Mouse (Mus musculus) MEL (cell line): ENCODE data around the gene Edem2. TPM values are rescaled to one million over a fixed set of nuclear protein-coding genes. Genes with fewer than 3 reads are reported as not detected.
A peak's percentile ranks its signal among the peaks of the same experiment; 100 is the strongest.

Experiments used
- DNase-seq: peaks from one replicate; pipeline ENCODE4 v3.0.0; 2011; ENCODE audit warnings: low read depth, low spot score
- H3K27ac ChIP-seq: 2 replicates; pipeline ENCODE4 v1.5.1; 2012; ENCODE audit warnings: low read depth, mild to moderate bottlenecking, control low read depth, low read length, moderate library complexity; ENCODE audit not compliant: control insufficient read depth
- H3K27me3 ChIP-seq, 2 experiments: fragments of 150-350 bp in 1 of 2; sonication (generic) in 1 of 2; 2 replicates each; pipeline ENCODE4 v1.6.1; 2012; ENCODE audit warnings: low read length in 2 of 2, mild to moderate bottlenecking in 2 of 2, improper control_type of control experiment in 1 of 2, moderate library complexity in 1 of 2; ENCODE audit not compliant: insufficient read depth in 2 of 2, control insufficient read depth in 1 of 2
- H3K36me3 ChIP-seq, 2 experiments: 2 replicates each; pipeline ENCODE4 v1.6.1; 2012 to 2014; ENCODE audit warnings: low read length in 2 of 2, improper control_type of control experiment in 1 of 2, inconsistent platforms in 1 of 2, mild to moderate bottlenecking in 1 of 2; ENCODE audit not compliant: insufficient read depth in 2 of 2, control insufficient read depth in 1 of 2
- H3K4me1 ChIP-seq, 2 experiments: fragments of 150-350 bp in 1 of 2; sonication (generic) in 1 of 2; 2 replicates each; pipeline ENCODE4 v1.6.1; 2012; ENCODE audit warnings: low read length in 2 of 2, improper control_type of control experiment in 1 of 2, mild to moderate bottlenecking in 1 of 2; ENCODE audit not compliant: insufficient read depth in 2 of 2, control insufficient read depth in 1 of 2
- H3K4me3 ChIP-seq, 2 experiments: fragments of 150-350 bp in 1 of 2; sonication (generic) in 1 of 2; 2 replicates each; pipeline ENCODE4 v1.5.1; 2012; ENCODE audit warnings: low read depth in 2 of 2, low read length in 2 of 2, mild to moderate bottlenecking in 2 of 2, moderate library complexity in 2 of 2, control low read depth in 1 of 2, improper control_type of control experiment in 1 of 2; ENCODE audit not compliant: control insufficient read depth in 1 of 2, insufficient read depth in 1 of 2
- H3K79me2 ChIP-seq: 2 replicates; pipeline ENCODE4 v1.6.1; 2012; ENCODE audit warnings: mild to moderate bottlenecking, low read length, moderate library complexity; ENCODE audit not compliant: control insufficient read depth, poor library complexity, insufficient read depth
- H3K9ac ChIP-seq: 2 replicates; pipeline ENCODE4 v1.6.1; 2012; ENCODE audit warnings: low read depth, mild to moderate bottlenecking, control low read depth, low read length, moderate library complexity; ENCODE audit not compliant: control insufficient read depth, poor library complexity, severe bottlenecking
- H3K9me3 ChIP-seq: fragments of 150-350 bp; sonication (generic); replicated peaks from 2 replicates; pipeline ENCODE4 v1.6.1; 2012; ENCODE audit warnings: mild to moderate bottlenecking, low read length, improper control_type of control experiment, moderate library complexity; ENCODE audit not compliant: insufficient read depth
- BHLHE40 ChIP-seq: IDR thresholded peaks from 2 replicates; pipeline ENCODE4 v1.6.1; 2012; ENCODE audit warnings: low read depth, mild to moderate bottlenecking, inconsistent platforms, low read length, improper control_type of control experiment, borderline replicate concordance
- CHD1 ChIP-seq: IDR thresholded peaks from 2 replicates; pipeline ENCODE4 v1.6.1; 2012; ENCODE audit warnings: low read depth, mild to moderate bottlenecking, inconsistent platforms, low read length, improper control_type of control experiment
- E2F4 ChIP-seq: IDR thresholded peaks from 2 replicates; pipeline ENCODE4 v1.6.1; 2011; ENCODE audit warnings: low read depth, low read length, improper control_type of control experiment, borderline replicate concordance
- ELF1 ChIP-seq: IDR thresholded peaks from 2 replicates; pipeline ENCODE4 v1.6.1; 2014; ENCODE audit warnings: low read depth, mild to moderate bottlenecking, inconsistent platforms, low read length, improper control_type of control experiment, moderate library complexity
- GABPA ChIP-seq: IDR thresholded peaks from 2 replicates; pipeline ENCODE4 v1.6.1; 2012; ENCODE audit warnings: low read depth, mild to moderate bottlenecking, inconsistent platforms, low read length, improper control_type of control experiment, moderate library complexity
- GATA1 ChIP-seq: IDR thresholded peaks from 2 replicates; pipeline ENCODE4 v1.6.1; 2011; ENCODE audit warnings: low read depth, low read length, improper control_type of control experiment
- HCFC1 ChIP-seq: IDR thresholded peaks from 2 replicates; pipeline ENCODE4 v1.6.1; 2012; ENCODE audit warnings: low read depth, mild to moderate bottlenecking, inconsistent platforms, low read length, improper control_type of control experiment, moderate library complexity
- JUND ChIP-seq: IDR thresholded peaks from 2 replicates; pipeline ENCODE4 v1.6.1; 2011; ENCODE audit warnings: low read depth, mild to moderate bottlenecking, improper control_type of control experiment, low read length
- KAT2A ChIP-seq: conservative IDR thresholded peaks from 2 replicates; pipeline ENCODE4 v1.6.1; 2012; ENCODE audit warnings: low read depth, low read length, improper control_type of control experiment, inconsistent platforms
- MAX ChIP-seq: IDR thresholded peaks from 2 replicates; pipeline ENCODE4 v1.6.1; 2011; ENCODE audit warnings: low read length, improper control_type of control experiment
- MAZ ChIP-seq: IDR thresholded peaks from 2 replicates; pipeline ENCODE4 v1.6.1; 2012; ENCODE audit warnings: low read depth, mild to moderate bottlenecking, inconsistent platforms, low read length, improper control_type of control experiment
- MEF2A ChIP-seq: IDR thresholded peaks from 2 replicates; pipeline ENCODE4 v1.6.1; 2014; ENCODE audit warnings: low read depth, mild to moderate bottlenecking, inconsistent platforms, low read length, improper control_type of control experiment; ENCODE audit not compliant: poor library complexity, insufficient replicate concordance, severe bottlenecking; ENCODE audit errors: extremely low read depth
- MXI1 ChIP-seq: IDR thresholded peaks from 2 replicates; pipeline ENCODE4 v1.6.1; 2011; ENCODE audit warnings: mild to moderate bottlenecking, low read depth, low read length, improper control_type of control experiment
- MYC ChIP-seq: IDR thresholded peaks from 2 replicates; pipeline ENCODE4 v1.6.1; 2011; ENCODE audit warnings: low read depth, mild to moderate bottlenecking, low read length, improper control_type of control experiment, moderate library complexity
- NELFE ChIP-seq: IDR thresholded peaks from 2 replicates; pipeline ENCODE4 v1.6.1; 2011; ENCODE audit warnings: low read depth, low read length, improper control_type of control experiment
- NRF1 ChIP-seq: IDR thresholded peaks from 2 replicates; pipeline ENCODE4 v1.6.1; 2014; ENCODE audit warnings: low read depth, mild to moderate bottlenecking, inconsistent platforms, low read length, improper control_type of control experiment, moderate library complexity; ENCODE audit not compliant: poor library complexity, insufficient read depth, severe bottlenecking
- POLR2A ChIP-seq, 2 experiments: IDR thresholded peaks; 2 replicates each; pipeline ENCODE4 v1.6.1; 2011 to 2012; ENCODE audit warnings: low read length in 2 of 2, mild to moderate bottlenecking in 2 of 2, control low read depth in 1 of 2, improper control_type of control experiment in 1 of 2, low read depth in 1 of 2, moderate library complexity in 1 of 2; ENCODE audit not compliant: control insufficient read depth in 1 of 2, insufficient read depth in 1 of 2, poor library complexity in 1 of 2
- POLR2AphosphoS2 ChIP-seq: IDR thresholded peaks from 2 replicates; pipeline ENCODE4 v1.6.1; 2011; ENCODE audit warnings: low read length, improper control_type of control experiment
- POLR2AphosphoS5 ChIP-seq: IDR thresholded peaks from 2 replicates; pipeline ENCODE4 v1.6.1; 2012; ENCODE audit warnings: low read depth, borderline replicate concordance, mild to moderate bottlenecking, inconsistent platforms, low read length, moderate library complexity, mixed read lengths
- RCOR1 ChIP-seq: IDR thresholded peaks from 2 replicates; pipeline ENCODE4 v1.6.1; 2012; ENCODE audit warnings: low read depth, mild to moderate bottlenecking, inconsistent platforms, low read length, improper control_type of control experiment
- SIN3A ChIP-seq: IDR thresholded peaks from 2 replicates; pipeline ENCODE4 v1.6.1; 2012; ENCODE audit warnings: low read length, improper control_type of control experiment, inconsistent platforms
- SMC3 ChIP-seq: IDR thresholded peaks from 2 replicates; pipeline ENCODE4 v1.6.1; 2011; ENCODE audit warnings: low read depth, low read length, improper control_type of control experiment
- TBP ChIP-seq: IDR thresholded peaks from 2 replicates; pipeline ENCODE4 v1.8.0; 2011; ENCODE audit warnings: low read depth, low read length, improper control_type of control experiment
- TCF12 ChIP-seq: IDR thresholded peaks from 2 replicates; pipeline ENCODE4 v1.6.1; 2014; ENCODE audit warnings: low read depth, mild to moderate bottlenecking, inconsistent platforms, low read length, improper control_type of control experiment, moderate library complexity
- USF1 ChIP-seq: IDR thresholded peaks from 2 replicates; pipeline ENCODE4 v1.6.1; 2014; ENCODE audit warnings: low read depth, mild to moderate bottlenecking, inconsistent platforms, low read length, improper control_type of control experiment, moderate library complexity
- USF2 ChIP-seq, 2 experiments: IDR thresholded peaks; 2 replicates each; pipeline ENCODE4 v1.6.1; 2011 to 2012; ENCODE audit warnings: improper control_type of control experiment in 2 of 2, low read length in 2 of 2, borderline replicate concordance in 1 of 2, inconsistent platforms in 1 of 2, low read depth in 1 of 2, mild to moderate bottlenecking in 1 of 2; ENCODE audit not compliant: insufficient read depth in 1 of 2
- ZC3H11A ChIP-seq: IDR thresholded peaks from 2 replicates; pipeline ENCODE4 v1.6.1; 2012; ENCODE audit warnings: low read depth, mild to moderate bottlenecking, inconsistent platforms, low read length, improper control_type of control experiment
- ZMIZ1 ChIP-seq: IDR thresholded peaks from 2 replicates; pipeline ENCODE4 v1.6.1; 2012; ENCODE audit warnings: low read depth, mild to moderate bottlenecking, inconsistent platforms, low read length, improper control_type of control experiment, moderate library complexity
- polyA plus RNA-seq, 2 experiments: library from polyadenylated mRNA; stranded (reverse) in 1 of 2; unstranded in 1 of 2; fragments of >175 nt in 1 of 2; fragments of >200 nt in 1 of 2; gene quantifications; 2 replicates each; pipeline versions ENCODE4 v1.2.1 to v1.2.4; 2012; ENCODE audit warnings: low replicate concordance in 2 of 2, low read depth in 1 of 2; ENCODE audit not compliant: insufficient read length in 2 of 2, insufficient read depth in 1 of 2, missing spikeins in 1 of 2
- total RNA-seq: library from RNA; depleted of rRNA; stranded (reverse); fragments of 300-350 nt; gene quantifications from 2 replicates; pipeline ENCODE4 v1.2.3, GENCODE M21; 2012; rRNA removed

The Edem2 gene
- total RNA-seq = 36.1 and 40.7 TPM in 2 replicates
- 10 to 100 TPM in 1 of 2 experiments, not detected in 1; 43.8 TPM for polyA plus RNA-seq

DNA sequence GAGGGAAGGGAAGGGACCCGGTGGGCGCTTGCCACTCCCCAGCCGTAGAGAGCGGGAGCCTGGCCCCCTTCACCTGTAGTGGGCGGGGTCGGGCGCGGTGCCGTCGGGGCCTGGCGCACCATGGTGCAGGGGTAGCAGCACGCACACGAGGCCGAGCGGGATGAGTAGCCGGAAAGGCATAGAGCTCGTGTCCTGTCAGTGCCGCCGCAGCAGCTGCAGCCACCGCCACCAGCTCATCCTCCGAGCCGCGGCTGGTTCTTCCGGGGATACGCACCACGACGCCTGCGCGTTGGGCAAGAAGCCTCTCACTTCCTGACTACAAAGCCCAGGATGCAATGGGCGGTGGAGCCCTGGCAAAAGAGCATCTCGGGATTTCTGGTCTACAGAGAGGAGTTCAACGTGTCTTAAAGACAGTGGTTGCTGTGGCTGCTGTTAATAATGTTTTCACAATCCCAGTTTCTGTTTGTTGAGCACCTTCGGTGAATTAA is at the start of gene Edem2:
Gene Edem2 (minus strand): TSS at position 318 of the 488 bp plus-strand sequence.
- peak; percentile 98 for TF ChIP-seq SIN3A
- TF ChIP-seq RCOR1 = 0 out of 2 replicates have a peak, but pooled peaks have one; percentile 12
- TF ChIP-seq TBP = peak; percentile 89
- TF ChIP-seq ZMIZ1 = peak; percentile 95
- peak; percentile 95; the same call in 1 of the 2 replicates for TF ChIP-seq POLR2AphosphoS2
- peak; percentile 95 for TF ChIP-seq KAT2A
- peak; percentile 58 for TF ChIP-seq TCF12
- TF ChIP-seq JUND = no peak
- TF ChIP-seq NRF1 = peak; percentile 92
- TF ChIP-seq BHLHE40 = no peak
- TF ChIP-seq MXI1 = peak; percentile 96
- TF ChIP-seq MYC = peak; percentile 87
- TF ChIP-seq ELF1 = peak; percentile 100
- TF ChIP-seq CHD1 = no peak
- TF ChIP-seq MAX = peak; percentile 60
- peak; percentile 87 for TF ChIP-seq NELFE
- peak; percentile 77 to 97 for TF ChIP-seq POLR2A (IDR thresholded peaks at IDR 0.05; ENCODE audit: control insufficient read depth in 1 of 2, insufficient read depth in 1 of 2, low read depth in 1 of 2, low read length in 2 of 2, poor library complexity in 1 of 2)
- TF ChIP-seq GABPA = no peak
- peak; percentile 39; the same call in 1 of the 2 replicates for TF ChIP-seq MAZ
- TF ChIP-seq HCFC1 = peak; percentile 100
- no peaks in the 10 kb centered on the region for H3K9me3 ChIP-seq
- peaks cover 1% of the 10 kb centered on the region in 2 experiments; a peak in 2 of 4 replicates for H3K27me3 ChIP-seq
- peak within 1 kb of the TSS; percentile 68 for H3K9ac ChIP-seq
- peak; percentile 96 for DNase-seq
- no peak within 1 kb of the TSS for H3K27ac ChIP-seq
- H3K36me3 ChIP-seq = peaks cover 0 to 3% of the 10 kb centered on the region in 2 experiments; a peak in 2 of 4 replicates
- no peaks in the 10 kb centered on the region for H3K79me2 ChIP-seq
- H3K4me1 ChIP-seq = peaks cover 0 to 14% of the 10 kb centered on the region in 2 experiments; a peak in 2 of 4 replicates
- H3K4me3 ChIP-seq = peak within 1 kb of the TSS; percentile 66 to 85

DNA sequence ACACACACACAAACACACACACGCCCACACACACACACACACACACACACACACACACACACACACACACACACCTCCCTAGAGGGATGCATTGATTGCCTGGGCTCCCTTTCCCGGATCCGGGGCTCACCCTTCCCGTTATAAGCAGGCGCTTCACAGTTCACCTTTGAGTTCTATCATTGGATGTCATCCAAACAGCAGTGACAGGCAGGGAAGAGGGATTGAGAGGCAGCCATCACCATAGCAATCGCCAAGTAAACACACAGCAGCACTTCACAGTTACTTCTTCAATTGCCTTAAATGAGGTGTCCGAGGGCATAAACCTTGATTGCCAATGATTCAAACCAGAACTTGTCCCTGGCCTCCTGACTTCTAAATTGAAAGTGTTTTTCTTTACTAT is 49.8 kb upstream of the Edem2 start:
- Histone ChIP-seq H3K27ac (no peak overlapping the region), H3K79me2 (no peaks in the 10 kb centered on the region), H3K9me3 (no peaks in the 10 kb centered on the region), H3K4me1 (0 out of 4 replicates have a peak, but pooled peaks cover 0 to 5% of the 10 kb centered on the region in 2 experiments), H3K9ac (no peak overlapping the region), H3K36me3 (no peaks in the 10 kb centered on the region), H3K4me3 (no peak overlapping the region), H3K27me3 (no peaks in the 10 kb centered on the region; a peak in 1 of 4 replicates)
- no peak for TF ChIP-seq ZMIZ1
- no peak for TF ChIP-seq SMC3
- TF ChIP-seq SIN3A = no peak
- TF ChIP-seq USF2 (IDR thresholded peaks at IDR 0.05; ENCODE audit: borderline replicate concordance in 1 of 2, insufficient read depth in 1 of 2, low read depth in 1 of 2, low read length in 2 of 2) = no peak
- no peak for TF ChIP-seq HCFC1
- no peak for TF ChIP-seq MXI1
- TF ChIP-seq RCOR1 = no peak
- no peak for TF ChIP-seq MEF2A
- no peak for TF ChIP-seq POLR2A (IDR thresholded peaks at IDR 0.05; ENCODE audit: control insufficient read depth in 1 of 2, insufficient read depth in 1 of 2, low read depth in 1 of 2, low read length in 2 of 2, poor library complexity in 1 of 2)
- TF ChIP-seq TCF12 = no peak
- no peak for TF ChIP-seq KAT2A
- TF ChIP-seq E2F4 = no peak
- TF ChIP-seq ELF1 = no peak
- TF ChIP-seq POLR2AphosphoS5 = no peak
- no peak for TF ChIP-seq USF1
- no peak for TF ChIP-seq GATA1
- no peak for TF ChIP-seq TBP
- TF ChIP-seq ZC3H11A = no peak
- peak; percentile 38 for DNase-seq
